Mouse (Mus musculus) layer of hippocampus, adult 8-10 months (tissue): ENCODE data around the gene Gm364. TPM values are rescaled to one million over a fixed set of nuclear protein-coding genes. Genes with fewer than 3 reads are reported as not detected.

Experiments used
- total RNA-seq, 4 experiments: library from RNA; stranded (reverse); gene quantifications; 2 replicates each; pipeline ENCODE4 v1.2.4; 2022

Gm364 gene
- total RNA-seq, 4 experiments from 2014 or later, result not detected

Other genes starting within 250 kb of the Gm364 start
- gene Cd40lg, start 197.0 kb upstream of the Gm364 start, total RNA-seq, result not detected
- gene Arhgef6, start 70.4 kb upstream of the Gm364 start, total RNA-seq, result 10 to 100 TPM; 32.1 to 42.9 (median 38.1) TPM
- 10 to 100 TPM; 63.4 to 76.2 (median 69.6) TPM for gene Rbmx, start 16.1 kb upstream of the Gm364 start, total RNA-seq
- 10 to 100 TPM in 2 of 4 experiments, 1 to 10 TPM in 2; 7.9 to 12.1 (median 9.5) TPM for gene Gpr101, start 94.6 kb downstream of the Gm364 start, total RNA-seq